Mouse (Mus musculus): Measurements from ENCODE around the gene Dgkg. TPM values are rescaled to one million over a fixed set of nuclear protein-coding genes. Genes with fewer than 3 reads are reported as not detected.

Dgkg gene
- polyA plus RNA-seq (2012; rRNA removed; ENCODE audit: low replicate concordance) = 0.11 and 0.13 TPM in 2 replicates

DNA sequence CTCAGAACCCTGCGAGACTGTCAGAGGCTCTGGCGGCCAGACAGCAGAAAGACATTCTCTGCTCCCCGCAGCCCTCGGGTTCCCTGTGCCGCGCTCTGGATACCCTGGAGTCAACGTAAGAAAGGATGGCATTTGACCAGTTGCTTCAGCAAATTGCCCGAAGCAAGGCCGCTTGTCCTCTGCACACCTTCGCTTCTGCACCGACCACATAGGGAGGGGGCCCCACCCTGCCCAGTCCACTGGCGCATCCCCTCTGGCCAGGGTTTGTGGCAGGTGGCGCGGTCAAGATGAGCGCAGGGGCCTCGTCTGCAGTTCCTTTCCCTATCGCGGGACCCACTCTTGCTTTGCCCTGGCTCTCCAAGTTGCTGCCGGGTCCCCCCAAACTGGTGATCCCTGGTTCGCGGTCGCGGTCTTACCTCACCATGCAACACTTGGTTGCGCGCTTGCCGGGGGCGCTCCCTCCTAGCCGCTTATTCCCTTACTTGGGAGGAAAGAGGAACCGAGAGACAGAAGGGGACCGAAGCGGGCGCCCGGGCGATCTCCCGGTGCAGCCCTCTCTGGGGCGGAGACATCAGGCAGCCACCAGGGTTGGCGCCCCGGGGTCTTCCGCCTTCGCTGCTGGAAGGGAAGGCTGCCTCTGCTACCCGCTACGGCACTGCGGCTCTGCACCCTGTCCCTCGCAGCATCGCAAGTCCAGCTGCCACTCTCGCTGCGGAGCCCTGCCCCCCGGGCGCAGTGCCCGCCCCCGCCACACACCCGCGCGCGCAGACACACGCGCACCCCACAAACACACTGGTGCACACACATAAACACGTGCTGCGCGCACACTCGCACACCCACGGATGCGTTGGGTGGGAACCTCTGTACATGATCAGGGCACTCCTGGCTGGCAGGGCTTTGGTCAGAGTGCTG is at the start of gene Dgkg:
Dgkg (minus strand) TSS at position 689 of the 912 bp plus-strand sequence.

DNA sequence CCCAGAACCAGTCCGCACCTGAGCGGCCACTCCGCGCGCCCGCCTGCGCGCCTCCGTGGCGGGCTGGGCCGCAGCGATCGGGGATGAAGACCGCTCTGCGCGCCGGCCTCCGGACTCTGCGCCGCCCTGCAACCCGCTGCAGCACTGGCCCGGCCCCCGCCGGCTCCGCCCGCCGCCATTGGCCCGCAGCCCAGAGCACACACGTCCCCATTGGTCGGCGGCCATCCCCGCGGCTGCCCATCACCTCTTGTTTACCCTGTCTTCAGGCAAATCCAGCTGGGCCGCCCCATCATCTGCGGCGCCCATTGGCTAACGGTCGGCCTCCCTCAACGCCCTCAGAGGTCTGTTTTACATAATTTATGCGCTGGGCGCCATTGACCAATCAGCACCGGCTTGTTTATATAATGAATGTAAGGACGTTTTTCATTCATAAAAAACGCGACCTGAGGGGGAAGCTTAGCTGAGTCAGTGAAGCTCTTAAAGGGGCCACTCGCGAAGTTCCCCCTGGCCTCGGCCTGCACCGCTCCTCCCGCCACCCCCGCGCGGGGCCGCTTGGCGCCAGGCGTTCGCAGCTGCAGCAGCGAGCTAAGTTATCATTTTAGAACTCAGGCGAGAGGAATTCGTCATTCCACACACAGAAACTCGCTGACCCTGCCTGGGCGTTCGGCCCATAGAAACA is 217.4 kb downstream of the Dgkg start, which contains the start of gene Etv5:
Etv5 (minus strand) TSS at position 221 of the 679 bp plus-strand sequence.

Other genes starting within 250 kb of the Dgkg start
- 9.4 and 14.5 TPM in 2 replicates for gene Etv5, start 217.5 kb downstream of the Dgkg start, polyA plus RNA-seq (2012; rRNA removed; ENCODE audit: low replicate concordance)
- gene Crygs, start 154.4 kb upstream of the Dgkg start, polyA plus RNA-seq (2012; rRNA removed; ENCODE audit: low replicate concordance) = not detected in 2 replicates
- gene Tbccd1, start 200.4 kb upstream of the Dgkg start, polyA plus RNA-seq (2012; rRNA removed; ENCODE audit: low replicate concordance) = 8.6 and 17.7 TPM in 2 replicates
- gene Dnajb11, start 200.6 kb upstream of the Dgkg start, polyA plus RNA-seq (2012; rRNA removed; ENCODE audit: low replicate concordance) = 10.1 and 18.6 TPM in 2 replicates
- gene Ahsg, start 234.1 kb upstream of the Dgkg start, polyA plus RNA-seq (2012; rRNA removed; ENCODE audit: low replicate concordance) = 0.27 and 41.7 TPM in 2 replicates